Mouse (Mus musculus): ENCODE results near the gene Smyd2. TPM values are rescaled to one million over a fixed set of nuclear protein-coding genes. Genes with fewer than 3 reads are reported as not detected.

Gene Smyd2
- polyA plus RNA-seq, 1 experiment from 2014 or later = 97.4 TPM

DNA sequence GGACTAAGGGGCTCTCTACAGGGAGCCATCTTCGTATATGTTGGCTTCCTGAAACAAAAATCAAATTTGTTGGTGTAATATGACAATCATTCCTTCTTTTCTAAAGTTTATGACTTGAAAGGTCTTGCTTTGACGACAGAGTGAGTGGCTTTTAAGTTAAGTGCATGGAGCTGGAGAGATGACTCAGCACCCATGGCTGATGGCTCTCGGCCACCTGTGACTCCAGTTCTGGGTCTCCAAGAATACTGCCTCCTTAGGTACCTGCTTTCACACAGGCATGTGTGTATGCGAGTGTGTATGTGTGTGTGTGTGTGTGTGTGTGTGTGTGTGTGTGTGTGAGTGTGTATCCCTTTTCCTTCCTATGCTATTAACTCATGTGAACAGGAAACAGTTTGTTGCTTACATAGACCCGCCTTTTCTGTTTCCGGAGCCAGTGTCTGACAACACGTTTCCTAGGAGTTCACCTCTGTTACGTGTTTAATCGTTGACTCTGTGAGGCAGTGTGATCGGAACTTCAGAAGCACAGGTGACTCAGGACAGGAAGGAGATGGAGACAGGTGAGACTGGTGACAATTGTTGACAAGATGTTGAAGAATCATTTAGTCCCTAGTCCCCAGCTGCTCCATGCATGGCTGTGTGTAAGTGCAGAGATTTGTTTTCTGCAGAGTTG, 14.4 kb upstream of the Smyd2 start:
- H3K36me3 ChIP-seq (ENCODE audit: control insufficient read depth, insufficient read depth, low read length) = no peaks in the 10 kb centered on the region
- no peak for DNase-seq (ENCODE audit: low spot score)
- H3K27me3 ChIP-seq (replicated peaks; ENCODE audit: control insufficient read depth, insufficient read depth, low read length) = no peaks in the 10 kb centered on the region
- H3K9me3 ChIP-seq (ENCODE audit: control insufficient read depth, low read length) = no peaks in the 10 kb centered on the region
- WGBS = 75% methylated on average over 10 of the region's 10 CpGs
- no peak overlapping the region for H3K9ac ChIP-seq (ENCODE audit: low read depth, low read length)
- no peak overlapping the region for H3K27ac ChIP-seq (replicated peaks; ENCODE audit: low read depth, low read length)
- no peak overlapping the region for H3K4me2 ChIP-seq (ENCODE audit: low read depth, low read length)
- no peaks in the 10 kb centered on the region for H3K4me1 ChIP-seq (ENCODE audit: control insufficient read depth, insufficient read depth, low read length)
- no peak overlapping the region for H3K4me3 ChIP-seq (ENCODE audit: low read depth, low read length)
- ATAC-seq (ENCODE audit: low read depth) = no peak

DNA sequence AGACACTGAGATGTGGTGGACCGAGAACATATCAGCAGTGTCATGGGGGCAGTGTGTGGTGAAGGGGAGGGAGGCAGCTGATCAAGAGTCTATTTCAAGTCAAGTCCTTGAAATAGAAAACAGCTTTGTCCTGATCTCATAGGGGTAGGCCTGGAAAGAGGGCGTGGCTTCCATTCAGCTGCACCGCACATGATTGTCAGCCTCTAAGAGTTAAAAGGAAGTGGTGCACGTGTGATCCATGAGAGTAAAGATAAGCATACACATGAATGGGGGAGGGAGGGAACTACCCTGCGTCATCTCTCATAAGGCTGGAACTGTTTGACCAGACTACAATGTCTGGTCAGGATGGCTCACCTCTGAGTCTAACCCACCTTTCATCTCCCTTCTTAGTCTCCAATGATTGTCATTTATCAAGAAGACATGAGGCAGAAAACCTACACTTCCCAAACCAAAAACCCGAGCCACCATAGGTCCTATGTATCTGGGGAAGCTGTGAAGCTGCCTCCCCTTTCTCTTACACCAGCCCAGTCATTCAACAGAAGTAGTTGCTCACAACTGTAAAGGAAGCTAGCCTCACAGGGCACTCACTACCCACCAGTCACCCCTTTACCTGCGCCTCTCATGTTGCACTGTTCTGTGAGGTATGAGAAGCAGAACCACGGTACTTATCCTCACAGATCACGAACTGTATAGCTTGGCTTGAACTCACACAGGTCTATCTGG, 11.5 kb upstream of the Smyd2 start:
- Histone ChIP-seq H3K4me1 (ENCODE audit: control insufficient read depth, insufficient read depth, low read length) (no peaks in the 10 kb centered on the region), H3K4me3 (ENCODE audit: low read depth, low read length) (no peak overlapping the region), H3K4me2 (ENCODE audit: low read depth, low read length) (no peak overlapping the region), H3K9me3 (ENCODE audit: control insufficient read depth, low read length) (no peaks in the 10 kb centered on the region), H3K9ac (ENCODE audit: low read depth, low read length) (no peak overlapping the region), H3K27me3 (replicated peaks; ENCODE audit: control insufficient read depth, insufficient read depth, low read length) (no peaks in the 10 kb centered on the region), H3K27ac (replicated peaks; ENCODE audit: low read depth, low read length) (no peak overlapping the region), H3K36me3 (ENCODE audit: control insufficient read depth, insufficient read depth, low read length) (no peaks in the 10 kb centered on the region)
- DNase-seq (ENCODE audit: low spot score) (no peak), ATAC-seq (ENCODE audit: low read depth) (no peak)
- WGBS = 69% methylated on average over 9 of the region's 9 CpGs

DNA sequence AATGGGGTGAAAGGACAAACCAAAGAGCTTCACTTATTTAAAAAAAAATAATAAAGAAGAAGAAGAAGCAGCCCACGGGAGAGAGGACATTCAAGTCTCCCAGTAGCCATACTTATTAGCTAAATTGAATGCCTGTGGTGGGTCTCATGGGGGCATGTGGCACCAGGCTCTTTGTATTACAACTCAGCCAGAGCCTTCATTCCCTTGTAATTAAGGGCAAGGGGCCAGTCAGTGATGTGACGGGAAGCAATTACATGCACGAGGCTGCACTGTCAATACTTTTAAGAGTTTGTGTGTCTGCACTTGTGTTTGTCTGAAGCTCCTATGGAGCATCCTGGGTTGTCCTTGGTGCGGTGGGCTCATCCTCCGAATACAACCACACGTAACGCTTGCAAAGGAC, 10.8 kb upstream of the Smyd2 start:
- ATAC-seq (ENCODE audit: low read depth) (no peak), DNase-seq (ENCODE audit: low spot score) (no peak)
- H3K9ac ChIP-seq (ENCODE audit: low read depth, low read length) = no peak overlapping the region
- H3K4me2 ChIP-seq (ENCODE audit: low read depth, low read length) = no peak overlapping the region
- no peak overlapping the region for H3K4me3 ChIP-seq (ENCODE audit: low read depth, low read length)
- 63% methylated on average over 7 of the region's 7 CpGs for WGBS
- H3K27me3 ChIP-seq (replicated peaks; ENCODE audit: control insufficient read depth, insufficient read depth, low read length) = no peaks in the 10 kb centered on the region
- H3K4me1 ChIP-seq (ENCODE audit: control insufficient read depth, insufficient read depth, low read length) = no peaks in the 10 kb centered on the region
- no peaks in the 10 kb centered on the region for H3K36me3 ChIP-seq (ENCODE audit: control insufficient read depth, insufficient read depth, low read length)
- H3K9me3 ChIP-seq (ENCODE audit: control insufficient read depth, low read length) = no peaks in the 10 kb centered on the region
- no peak overlapping the region for H3K27ac ChIP-seq (replicated peaks; ENCODE audit: low read depth, low read length)

DNA sequence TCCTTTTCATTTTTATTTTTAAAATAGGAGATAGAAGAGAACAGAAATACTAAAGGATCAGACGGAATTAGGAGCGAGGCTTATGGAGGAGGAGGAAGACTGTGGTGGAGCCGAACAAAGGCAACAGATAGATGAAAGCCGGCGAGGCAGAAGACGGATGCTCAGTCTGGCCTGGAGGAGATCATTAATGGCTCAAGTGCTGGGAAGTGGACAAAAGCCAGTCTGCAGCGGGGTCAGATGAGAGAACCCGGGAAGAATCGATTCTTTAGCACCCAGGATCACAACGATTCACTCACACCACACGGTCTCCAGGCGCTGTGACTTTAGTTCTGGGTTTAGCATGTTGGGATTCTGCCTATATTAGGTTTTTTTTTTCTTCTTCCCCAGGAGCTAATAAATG, 10.0 kb upstream of the Smyd2 start:
- Histone ChIP-seq H3K9me3 (ENCODE audit: control insufficient read depth, low read length) (no peaks in the 10 kb centered on the region), H3K4me1 (ENCODE audit: control insufficient read depth, insufficient read depth, low read length) (no peaks in the 10 kb centered on the region), H3K27ac (replicated peaks; ENCODE audit: low read depth, low read length) (no peak overlapping the region), H3K9ac (ENCODE audit: low read depth, low read length) (no peak overlapping the region), H3K4me3 (ENCODE audit: low read depth, low read length) (no peak overlapping the region), H3K36me3 (ENCODE audit: control insufficient read depth, insufficient read depth, low read length) (no peaks in the 10 kb centered on the region), H3K4me2 (ENCODE audit: low read depth, low read length) (no peak overlapping the region), H3K27me3 (replicated peaks; ENCODE audit: control insufficient read depth, insufficient read depth, low read length) (no peaks in the 10 kb centered on the region)
- WGBS = 76% methylated on average over 12 of the region's 12 CpGs
- no peak for DNase-seq (ENCODE audit: low spot score)
- no peak for ATAC-seq (ENCODE audit: low read depth)

DNA sequence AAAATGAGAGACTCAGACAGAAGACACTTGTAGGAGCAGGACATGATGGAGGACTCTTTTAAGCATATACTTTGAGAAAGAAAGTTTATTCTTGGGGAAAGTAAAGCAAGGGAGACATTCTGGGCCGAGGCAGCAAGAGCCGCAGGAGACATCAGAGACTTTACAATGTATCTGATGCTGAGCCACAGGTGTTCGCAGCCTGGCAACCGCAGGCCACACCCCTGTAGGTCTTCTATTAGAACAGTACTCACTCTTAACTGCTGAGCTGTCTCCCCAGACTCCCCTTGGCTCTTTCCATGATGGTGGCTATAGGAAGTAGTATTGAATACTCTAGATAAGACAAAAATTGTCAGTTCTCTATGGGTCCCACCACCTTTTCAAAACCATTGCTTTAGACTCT, 7.7 kb upstream of the Smyd2 start:
- Histone ChIP-seq H3K4me2 (ENCODE audit: low read depth, low read length) (no peak overlapping the region), H3K36me3 (ENCODE audit: control insufficient read depth, insufficient read depth, low read length) (no peaks in the 10 kb centered on the region), H3K4me1 (ENCODE audit: control insufficient read depth, insufficient read depth, low read length) (no peaks in the 10 kb centered on the region), H3K27ac (replicated peaks; ENCODE audit: low read depth, low read length) (no peak overlapping the region), H3K27me3 (replicated peaks; ENCODE audit: control insufficient read depth, insufficient read depth, low read length) (no peaks in the 10 kb centered on the region), H3K9ac (ENCODE audit: low read depth, low read length) (no peak overlapping the region), H3K4me3 (ENCODE audit: low read depth, low read length) (no peak overlapping the region), H3K9me3 (ENCODE audit: control insufficient read depth, low read length) (no peaks in the 10 kb centered on the region)
- no peak for DNase-seq (ENCODE audit: low spot score)
- ATAC-seq (ENCODE audit: low read depth) = no peak
- WGBS = 59% methylated on average over 4 of the region's 4 CpGs

DNA sequence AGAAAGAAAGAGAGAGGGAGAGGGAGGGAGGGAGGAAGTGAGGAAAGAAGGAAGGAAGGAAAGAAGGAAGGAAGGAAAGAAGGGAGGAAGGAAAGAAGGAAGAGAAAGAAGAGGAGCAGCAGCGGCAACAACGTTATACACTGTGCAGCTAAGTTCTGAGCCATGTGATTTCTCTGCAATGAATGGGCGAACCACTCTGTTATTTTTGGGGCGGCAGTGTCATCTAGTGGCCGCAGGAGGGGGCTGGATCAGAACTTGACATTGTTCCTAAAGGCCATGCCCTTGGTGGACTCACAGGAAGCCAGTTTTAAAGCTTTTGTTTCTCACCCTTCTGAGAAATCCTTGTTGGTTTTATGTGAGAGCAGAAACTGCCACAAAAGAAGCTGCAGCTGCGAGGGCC, 5.5 kb upstream of the Smyd2 start:
- ATAC-seq (ENCODE audit: low read depth) = peak; percentile 66
- Histone ChIP-seq H3K4me2 (ENCODE audit: low read depth, low read length) (no peak overlapping the region), H3K36me3 (ENCODE audit: control insufficient read depth, insufficient read depth, low read length) (no peaks in the 10 kb centered on the region), H3K27ac (replicated peaks; ENCODE audit: low read depth, low read length) (no peak overlapping the region), H3K4me1 (ENCODE audit: control insufficient read depth, insufficient read depth, low read length) (peaks cover 3% of the 10 kb centered on the region; the same call in 1 of the 2 replicates), H3K4me3 (ENCODE audit: low read depth, low read length) (no peak overlapping the region), H3K9ac (ENCODE audit: low read depth, low read length) (no peak overlapping the region), H3K9me3 (ENCODE audit: control insufficient read depth, low read length) (no peaks in the 10 kb centered on the region), H3K27me3 (replicated peaks; ENCODE audit: control insufficient read depth, insufficient read depth, low read length) (no peaks in the 10 kb centered on the region)
- DNase-seq (ENCODE audit: low spot score) = peak; percentile 76
- 9% methylated on average over 6 of the region's 6 CpGs for WGBS

DNA sequence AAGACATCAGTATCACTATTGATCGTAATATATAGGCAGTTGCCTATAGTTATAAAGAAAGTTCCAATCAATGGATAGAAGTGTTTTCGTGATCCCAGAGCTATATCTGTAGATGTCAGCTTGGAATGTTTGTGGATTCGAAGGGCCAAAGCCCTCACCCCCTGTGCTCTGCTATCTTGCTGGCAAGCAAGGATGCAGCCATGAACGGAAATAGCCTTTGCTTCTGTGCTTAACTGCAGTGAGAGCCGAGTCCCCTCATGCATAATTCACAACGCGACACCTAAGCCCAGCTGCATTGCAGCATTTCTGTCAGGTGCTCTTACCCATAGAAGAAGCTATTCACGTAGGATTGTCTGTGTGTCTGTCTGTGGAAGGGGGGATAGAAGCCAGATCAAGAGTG, 4.1 kb upstream of the Smyd2 start:
- Histone ChIP-seq H3K4me1 (ENCODE audit: control insufficient read depth, insufficient read depth, low read length) (peaks cover 9% of the 10 kb centered on the region), H3K9me3 (ENCODE audit: control insufficient read depth, low read length) (no peaks in the 10 kb centered on the region), H3K9ac (ENCODE audit: low read depth, low read length) (no peak overlapping the region), H3K4me3 (ENCODE audit: low read depth, low read length) (no peak overlapping the region), H3K27ac (replicated peaks; ENCODE audit: low read depth, low read length) (no peak overlapping the region), H3K4me2 (ENCODE audit: low read depth, low read length) (no peak overlapping the region), H3K27me3 (replicated peaks; ENCODE audit: control insufficient read depth, insufficient read depth, low read length) (no peaks in the 10 kb centered on the region), H3K36me3 (ENCODE audit: control insufficient read depth, insufficient read depth, low read length) (no peaks in the 10 kb centered on the region)
- 73% methylated on average over 8 of the region's 8 CpGs for WGBS
- DNase-seq (ENCODE audit: low spot score) = no peak
- no peak for ATAC-seq (ENCODE audit: low read depth)

DNA sequence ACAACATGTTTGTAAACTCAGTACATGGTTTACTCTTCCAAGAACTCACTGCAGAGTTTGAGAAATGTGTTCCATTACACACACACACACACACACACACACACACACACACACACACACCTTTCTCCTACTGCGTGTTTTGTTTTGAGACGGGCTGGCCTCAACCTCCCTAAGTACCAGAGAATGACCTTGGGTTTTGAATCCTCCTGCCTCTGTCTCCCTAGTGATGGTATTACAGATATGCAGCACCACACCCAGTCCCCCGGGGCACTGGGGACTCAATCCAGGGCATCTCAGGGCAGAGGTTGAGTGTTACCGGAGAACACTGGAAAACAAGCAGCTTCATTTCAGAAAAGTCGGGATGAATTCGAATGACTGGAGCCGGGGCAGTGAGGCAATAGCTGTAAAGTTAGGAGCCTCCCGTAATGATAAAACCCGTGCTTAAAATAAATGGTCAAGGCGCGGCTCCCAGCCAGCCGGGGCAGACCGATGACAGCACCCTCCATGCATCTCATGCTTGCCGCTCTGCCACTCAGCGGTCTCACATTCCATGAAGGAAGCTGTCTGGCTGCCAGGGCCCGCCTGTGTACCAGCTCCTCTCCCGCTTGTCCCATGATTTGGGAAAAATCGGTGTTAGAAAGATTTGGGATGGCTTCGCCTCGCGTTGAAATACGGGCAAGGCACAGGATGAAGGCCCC, 1.9 kb upstream of the Smyd2 start:
- WGBS = 74% methylated on average over 22 of the region's 22 CpGs
- no peak overlapping the region for H3K27ac ChIP-seq (replicated peaks; ENCODE audit: low read depth, low read length)
- H3K9me3 ChIP-seq (ENCODE audit: control insufficient read depth, low read length) = no peaks in the 10 kb centered on the region
- DNase-seq (ENCODE audit: low spot score) = no peak
- no peak overlapping the region for H3K4me3 ChIP-seq (ENCODE audit: low read depth, low read length)
- no peaks in the 10 kb centered on the region for H3K36me3 ChIP-seq (ENCODE audit: control insufficient read depth, insufficient read depth, low read length)
- ATAC-seq (ENCODE audit: low read depth) = no peak
- H3K27me3 ChIP-seq (replicated peaks; ENCODE audit: control insufficient read depth, insufficient read depth, low read length) = no peaks in the 10 kb centered on the region
- peaks cover 17% of the 10 kb centered on the region for H3K4me1 ChIP-seq (ENCODE audit: control insufficient read depth, insufficient read depth, low read length)
- no peak overlapping the region for H3K4me2 ChIP-seq (ENCODE audit: low read depth, low read length)
- H3K9ac ChIP-seq (ENCODE audit: low read depth, low read length) = no peak overlapping the region

Measured in embryonic facial prominence, embryonic 14.5 days (tissue).